Mouse (Mus musculus) spleen, adult 2 months (tissue): ENCODE measurements around the gene Epas1.

ENCODE experiments used
- CTCF ChIP-seq: fragments of 200-500 bp; IDR thresholded peaks from 2 replicates; pipeline ENCODE4 v1.5.1; 2011; ENCODE audit warnings: mild to moderate bottlenecking, inconsistent platforms; ENCODE audit not compliant: insufficient read depth, insufficient read length, insufficient replicate concordance; ENCODE audit errors: extremely low read depth
- POLR2A ChIP-seq: fragments of 200-500 bp; IDR thresholded peaks from 2 replicates; pipeline ENCODE4 v1.6.1; 2011; ENCODE audit warnings: low read depth, low read length, inconsistent platforms

GRCm38 (mm10) chr17:86829383-86830175 lies 76.1 kb downstream of the Epas1 start:
- TF ChIP-seq POLR2A (no peak), CTCF (no peak)
